Mouse (Mus musculus): ENCODE measurements around the gene Prkcg. TPM values are rescaled to one million over a fixed set of nuclear protein-coding genes. Genes with fewer than 3 reads are reported as not detected.

Prkcg gene
- polyA plus RNA-seq, 1 experiment from 2014 or later = 0.03 TPM

- ATAC-seq (ENCODE audit: low read depth) = no peak
- Histone ChIP-seq H3K4me1 (replicated peaks) (peaks cover 10% of the 10 kb centered on the region), H3K27me3 (peaks cover 68% of the 10 kb centered on the region), H3K27ac (no peak overlapping the region), H3K9ac (no peak overlapping the region), H3K36me3 (peaks cover 8% of the 10 kb centered on the region; the same call in 1 of the 2 replicates), H3K4me3 (replicated peaks) (peak overlapping the region; percentile 28; the same call in 1 of the 2 replicates), H3K4me2 (peak overlapping the region; percentile 50), H3K9me3 (replicated peaks) (no peaks in the 10 kb centered on the region)
- 1% methylated on average over 16 of the region's 16 CpGs for WGBS (ENCODE audit: insufficient replicate concordance)
- no peak for DNase-seq
These were observed 13.7 kb downstream of the Prkcg start for GRCm38 (mm10) chr7:3302556-3303275.

DNA sequence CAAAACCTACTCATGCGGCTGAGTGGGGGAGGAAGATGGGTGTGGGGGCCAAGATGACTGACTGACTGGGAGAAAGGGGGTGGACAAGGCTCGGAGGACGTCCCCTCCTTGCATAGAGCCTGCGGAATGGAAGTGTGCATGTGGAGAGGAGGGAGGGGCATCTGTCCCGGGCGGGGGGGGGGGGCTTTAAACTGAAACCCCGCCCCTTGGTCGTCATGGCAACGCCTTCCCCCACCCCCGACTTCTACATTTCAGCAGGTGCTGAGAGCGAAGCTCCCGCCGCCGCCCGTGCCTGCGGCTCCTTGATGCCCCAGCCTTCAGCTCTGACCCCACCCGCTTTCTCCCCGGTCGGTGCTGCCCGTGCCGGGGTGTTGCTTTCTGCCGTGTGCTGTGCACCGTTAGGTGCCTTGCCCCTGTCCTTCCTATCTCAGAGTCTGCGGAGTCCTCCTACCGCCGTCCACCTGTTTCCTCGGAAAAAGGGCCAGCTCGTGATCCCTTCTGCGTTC, 14.3 kb downstream of the Prkcg start:
- Histone ChIP-seq H3K4me1 (replicated peaks) (peaks cover 10% of the 10 kb centered on the region), H3K27ac (no peak overlapping the region), H3K9ac (no peak overlapping the region), H3K9me3 (replicated peaks) (no peaks in the 10 kb centered on the region), H3K4me2 (peak overlapping the region; percentile 50), H3K36me3 (peaks cover 5% of the 10 kb centered on the region; the same call in 1 of the 2 replicates), H3K27me3 (peaks cover 74% of the 10 kb centered on the region), H3K4me3 (replicated peaks) (peak overlapping the region; percentile 28)
- ATAC-seq (ENCODE audit: low read depth) (peak; percentile 38; the same call in 1 of the 2 replicates), DNase-seq (no peak)
- under 1% methylated on average over 26 of the region's 29 CpGs for WGBS (ENCODE audit: insufficient replicate concordance)

DNA sequence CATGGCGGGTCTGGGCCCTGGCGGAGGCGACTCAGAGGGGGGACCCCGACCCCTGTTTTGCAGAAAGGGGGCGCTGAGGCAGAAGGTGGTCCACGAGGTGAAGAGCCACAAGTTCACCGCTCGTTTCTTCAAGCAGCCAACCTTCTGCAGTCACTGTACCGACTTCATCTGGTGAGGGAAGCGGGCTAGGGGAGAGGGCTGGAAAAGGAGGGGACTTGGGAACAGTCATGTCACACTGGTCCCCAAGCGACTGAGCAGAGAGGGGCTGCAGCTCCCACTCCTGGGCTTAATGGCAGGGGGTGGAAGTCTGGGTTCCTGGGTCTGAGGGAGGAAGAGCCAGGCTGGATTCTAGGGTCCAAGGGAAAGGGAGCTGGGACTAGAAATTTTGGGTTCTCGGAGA, 14.8 kb downstream of the Prkcg start:
- Histone ChIP-seq H3K36me3 (peaks cover 3% of the 10 kb centered on the region; the same call in 1 of the 2 replicates), H3K27me3 (peaks cover 74% of the 10 kb centered on the region), H3K4me3 (replicated peaks) (peak overlapping the region; percentile 28), H3K4me1 (replicated peaks) (peaks cover 10% of the 10 kb centered on the region), H3K9ac (no peak overlapping the region), H3K9me3 (replicated peaks) (no peaks in the 10 kb centered on the region), H3K27ac (no peak overlapping the region), H3K4me2 (peak overlapping the region; percentile 50)
- DNase-seq (no peak), ATAC-seq (ENCODE audit: low read depth) (no peak)
- 7% methylated on average over 12 of the region's 12 CpGs for WGBS (ENCODE audit: insufficient replicate concordance)

DNA sequence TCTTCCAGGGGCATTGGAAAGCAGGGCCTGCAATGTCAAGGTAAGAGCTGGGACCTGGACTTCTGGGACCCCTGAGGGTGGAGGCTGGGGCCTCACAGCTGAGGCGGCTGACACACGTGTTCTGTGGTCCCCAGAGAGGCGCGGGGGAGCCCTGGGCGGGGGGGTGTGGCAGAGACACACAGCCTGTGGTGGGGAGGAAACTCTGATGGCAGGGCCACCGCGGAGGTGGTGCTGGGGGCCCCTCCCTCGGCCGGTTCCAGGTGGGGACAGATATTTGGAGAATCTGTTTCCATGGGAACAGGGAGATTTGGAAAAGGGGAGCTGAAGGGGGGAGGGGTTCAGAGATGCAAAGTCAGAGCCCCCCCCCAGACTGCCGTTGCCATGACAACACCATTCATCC, 15.3 kb downstream of the Prkcg start:
- peaks cover 74% of the 10 kb centered on the region for H3K27me3 ChIP-seq
- ATAC-seq (ENCODE audit: low read depth) = no peak
- DNase-seq = no peak

GRCm38 (mm10) chr7:3306400-3306799, 17.4 kb downstream of the Prkcg start:
- Histone ChIP-seq H3K4me2 (no peak overlapping the region), H3K4me3 (replicated peaks) (no peak overlapping the region), H3K36me3 (no peaks in the 10 kb centered on the region), H3K27ac (no peak overlapping the region), H3K4me1 (replicated peaks) (peaks cover 10% of the 10 kb centered on the region), H3K9ac (no peak overlapping the region), H3K9me3 (replicated peaks) (no peaks in the 10 kb centered on the region), H3K27me3 (peaks cover 58% of the 10 kb centered on the region)
- 44% methylated on average over 3 of the region's 3 CpGs for WGBS (ENCODE audit: insufficient replicate concordance)
- DNase-seq = no peak
- no peak for ATAC-seq (ENCODE audit: low read depth)

More for the DNA sequence above, 15.3 kb downstream of the Prkcg start:
- Histone ChIP-seq H3K4me2 (no peak overlapping the region), H3K9ac (no peak overlapping the region), H3K27ac (no peak overlapping the region), H3K4me3 (replicated peaks) (no peak overlapping the region), H3K4me1 (replicated peaks) (peaks cover 10% of the 10 kb centered on the region), H3K9me3 (replicated peaks) (no peaks in the 10 kb centered on the region), H3K36me3 (peaks cover 3% of the 10 kb centered on the region; the same call in 1 of the 2 replicates)
- WGBS (ENCODE audit: insufficient replicate concordance) = 6% methylated on average over 10 of the region's 10 CpGs

- Histone ChIP-seq H3K36me3 (no peaks in the 10 kb centered on the region), H3K9ac (no peak overlapping the region), H3K9me3 (replicated peaks) (no peaks in the 10 kb centered on the region), H3K4me1 (replicated peaks) (peaks cover under 1% of the 10 kb centered on the region), H3K27ac (no peak overlapping the region), H3K27me3 (peaks cover 36% of the 10 kb centered on the region), H3K4me3 (replicated peaks) (no peak overlapping the region), H3K4me2 (no peak overlapping the region)
- DNase-seq = no peak
- 43% methylated on average over 4 of the region's 4 CpGs for WGBS (ENCODE audit: insufficient replicate concordance)
- ATAC-seq (ENCODE audit: low read depth) = no peak
These were observed 19.7 kb downstream of the Prkcg start for GRCm38 (mm10) chr7:3308646-3309045.

GRCm38 (mm10) chr7:3310233-3310632, 21.3 kb downstream of the Prkcg start:
- Histone ChIP-seq H3K9ac (no peak overlapping the region), H3K4me1 (replicated peaks) (no peaks in the 10 kb centered on the region), H3K36me3 (no peaks in the 10 kb centered on the region), H3K4me3 (replicated peaks) (no peak overlapping the region), H3K27ac (no peak overlapping the region), H3K4me2 (no peak overlapping the region), H3K9me3 (replicated peaks) (no peaks in the 10 kb centered on the region), H3K27me3 (peaks cover 20% of the 10 kb centered on the region)
- DNase-seq = no peak
- WGBS (ENCODE audit: insufficient replicate concordance) = 78% methylated on average over 7 of the region's 7 CpGs
- no peak for ATAC-seq (ENCODE audit: low read depth)

- no peak overlapping the region for H3K4me3 ChIP-seq (replicated peaks)
- no peaks in the 10 kb centered on the region for H3K27me3 ChIP-seq
- ATAC-seq (ENCODE audit: low read depth) (no peak), DNase-seq (no peak)
- no peak overlapping the region for H3K27ac ChIP-seq
- no peak overlapping the region for H3K4me2 ChIP-seq
- H3K9ac ChIP-seq = no peak overlapping the region
- WGBS (ENCODE audit: insufficient replicate concordance) = 62% methylated on average over 8 of the region's 8 CpGs
- H3K4me1 ChIP-seq (replicated peaks) = no peaks in the 10 kb centered on the region
- no peaks in the 10 kb centered on the region for H3K9me3 ChIP-seq (replicated peaks)
- H3K36me3 ChIP-seq = no peaks in the 10 kb centered on the region
These were observed 24.6 kb downstream of the Prkcg start for GRCm38 (mm10) chr7:3313571-3313970.

DNA sequence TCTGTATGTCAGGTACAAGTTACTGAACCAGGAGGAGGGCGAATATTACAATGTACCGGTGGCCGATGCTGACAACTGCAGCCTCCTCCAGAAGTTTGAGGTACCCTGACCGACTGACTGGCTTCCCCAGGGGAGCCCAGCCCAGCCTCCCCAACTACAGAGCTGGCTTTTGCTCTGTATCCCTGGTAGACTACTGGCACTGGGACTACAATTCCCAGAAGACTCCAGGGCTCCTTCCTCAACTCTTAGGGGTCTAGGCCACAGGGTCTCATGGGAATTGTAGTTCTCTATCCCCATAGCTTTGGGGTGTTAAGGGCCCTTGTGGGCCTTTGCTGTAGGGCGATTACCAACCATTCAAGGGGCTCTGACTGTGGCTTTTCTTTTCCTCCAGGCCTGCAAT, 25.1 kb downstream of the Prkcg start:
- H3K36me3 ChIP-seq = no peaks in the 10 kb centered on the region
- no peaks in the 10 kb centered on the region for H3K27me3 ChIP-seq
- ATAC-seq (ENCODE audit: low read depth) (no peak), DNase-seq (no peak)
- H3K9ac ChIP-seq = no peak overlapping the region
- H3K4me1 ChIP-seq (replicated peaks) = no peaks in the 10 kb centered on the region
- no peak overlapping the region for H3K27ac ChIP-seq
- H3K4me2 ChIP-seq = no peak overlapping the region
- H3K9me3 ChIP-seq (replicated peaks) = no peaks in the 10 kb centered on the region
- H3K4me3 ChIP-seq (replicated peaks) = no peak overlapping the region
- 47% methylated on average over 5 of the region's 5 CpGs for WGBS (ENCODE audit: insufficient replicate concordance)

DNA sequence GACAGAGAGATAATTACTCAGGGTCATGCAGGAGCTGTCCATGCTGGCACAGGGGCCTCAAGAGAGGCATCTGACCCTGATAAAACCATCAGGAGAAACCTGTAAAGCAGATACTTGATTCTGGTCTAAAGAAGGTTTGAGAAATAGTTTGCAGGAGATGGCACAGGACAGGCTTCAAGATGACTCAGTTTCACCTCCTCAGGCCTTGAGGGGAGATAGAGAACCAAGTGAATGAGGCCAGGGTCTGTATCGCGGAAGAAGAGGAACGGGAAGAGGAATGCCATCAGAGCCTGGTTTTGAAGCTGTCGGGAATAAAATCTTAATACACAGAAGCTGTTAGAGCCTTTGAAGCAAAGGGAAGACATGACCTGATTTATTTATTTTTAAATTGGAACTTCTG, 28.7 kb downstream of the Prkcg start:
- Histone ChIP-seq H3K36me3 (no peaks in the 10 kb centered on the region), H3K9ac (no peak overlapping the region), H3K4me1 (replicated peaks) (no peaks in the 10 kb centered on the region), H3K4me2 (no peak overlapping the region), H3K4me3 (replicated peaks) (no peak overlapping the region), H3K27ac (no peak overlapping the region), H3K9me3 (replicated peaks) (no peaks in the 10 kb centered on the region), H3K27me3 (no peaks in the 10 kb centered on the region)
- 41% methylated on average over 4 of the region's 4 CpGs for WGBS (ENCODE audit: insufficient replicate concordance)
- ATAC-seq (ENCODE audit: low read depth) (no peak), DNase-seq (no peak)

GRCm38 (mm10) chr7:3320856-3321255, 31.9 kb downstream of the Prkcg start:
- Histone ChIP-seq H3K27me3 (no peaks in the 10 kb centered on the region), H3K36me3 (no peaks in the 10 kb centered on the region), H3K4me2 (no peak overlapping the region), H3K4me3 (replicated peaks) (no peak overlapping the region), H3K4me1 (replicated peaks) (no peaks in the 10 kb centered on the region), H3K9me3 (replicated peaks) (no peaks in the 10 kb centered on the region), H3K9ac (no peak overlapping the region), H3K27ac (no peak overlapping the region)
- WGBS (ENCODE audit: insufficient replicate concordance) = 47% methylated on average over 3 of the region's 3 CpGs
- ATAC-seq (ENCODE audit: low read depth) (no peak), DNase-seq (no peak)

GRCm38 (mm10) chr7:3323826-3324225, 34.8 kb downstream of the Prkcg start:
- no peaks in the 10 kb centered on the region for H3K27me3 ChIP-seq
- no peak overlapping the region for H3K27ac ChIP-seq
- no peak overlapping the region for H3K4me2 ChIP-seq
- ATAC-seq (ENCODE audit: low read depth) = no peak
- H3K4me3 ChIP-seq (replicated peaks) = no peak overlapping the region
- no peak for DNase-seq
- WGBS (ENCODE audit: insufficient replicate concordance) = 62% methylated on average over 1 of the region's 1 CpGs
- H3K9ac ChIP-seq = no peak overlapping the region
- no peaks in the 10 kb centered on the region for H3K9me3 ChIP-seq (replicated peaks)
- no peaks in the 10 kb centered on the region for H3K4me1 ChIP-seq (replicated peaks)
- no peaks in the 10 kb centered on the region for H3K36me3 ChIP-seq

Measured in liver, embryonic 13.5 days (tissue).